Mouse (Mus musculus) kidney, postnatal 10 days (tissue): ENCODE measurements around the gene Brsk2.

Experiments used
- DNase-seq: peaks from one replicate; pipeline ENCODE4 v3.0.0; 2021; ENCODE audit warnings: mixed read lengths

The Brsk2 gene

GRCm38 (mm10) chr7:142035048-142035811, 85.7 kb downstream of the Brsk2 start:
- peak; percentile 33 for DNase-seq

- DNase-seq: peak; percentile 66
Measured at GRCm38 (mm10) chr7:142037553-142038170, 88.1 kb downstream of the Brsk2 start.

- peak; percentile 23 for DNase-seq
Measured at GRCm38 (mm10) chr7:142040756-142041155, 91.2 kb downstream of the Brsk2 start.

- no peak for DNase-seq
Measured at GRCm38 (mm10) chr7:142045344-142045743, 95.8 kb downstream of the Brsk2 start.

GRCm38 (mm10) chr7:142045932-142046331, 96.4 kb downstream of the Brsk2 start:
- DNase-seq: no peak

GRCm38 (mm10) chr7:142050536-142050935, 101.0 kb downstream of the Brsk2 start:
- DNase-seq: no peak
